Mouse (Mus musculus): Measurements from ENCODE around the gene Vmn1r235.
"Not testable (repeated sequence)": the region's sequence is repeated elsewhere in the genome, so short reads cannot be mapped to it uniquely, and the experiment has no call there.

Gene Vmn1r235

DNA sequence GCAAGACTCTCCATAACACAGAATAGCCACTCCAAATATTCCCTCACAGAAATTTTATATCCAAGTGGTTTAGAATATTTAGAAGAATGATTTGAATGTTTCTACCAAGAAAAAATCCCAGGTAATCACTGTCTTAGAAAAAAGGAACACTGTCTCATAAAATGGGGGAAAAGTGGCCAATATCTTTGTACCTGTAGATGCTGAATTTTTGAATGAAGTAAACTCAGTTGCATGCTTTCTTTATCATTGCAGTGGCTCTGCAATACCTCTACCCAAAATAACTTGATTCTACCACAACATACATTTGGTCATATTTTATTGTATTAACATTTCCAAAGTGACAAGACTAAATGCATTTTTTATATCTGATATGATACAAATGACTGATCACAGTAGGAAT, at the start of gene Vmn1r235:
Vmn1r235 (plus strand) TSS at position 301 of the 400 bp plus-strand sequence.
- DNase-seq, result no peak

- not testable (repeated sequence) for DNase-seq
Measured at GRCm38 (mm10) chr17:21211081-21211480, 45.1 kb upstream of the Vmn1r235 start.

DNA sequence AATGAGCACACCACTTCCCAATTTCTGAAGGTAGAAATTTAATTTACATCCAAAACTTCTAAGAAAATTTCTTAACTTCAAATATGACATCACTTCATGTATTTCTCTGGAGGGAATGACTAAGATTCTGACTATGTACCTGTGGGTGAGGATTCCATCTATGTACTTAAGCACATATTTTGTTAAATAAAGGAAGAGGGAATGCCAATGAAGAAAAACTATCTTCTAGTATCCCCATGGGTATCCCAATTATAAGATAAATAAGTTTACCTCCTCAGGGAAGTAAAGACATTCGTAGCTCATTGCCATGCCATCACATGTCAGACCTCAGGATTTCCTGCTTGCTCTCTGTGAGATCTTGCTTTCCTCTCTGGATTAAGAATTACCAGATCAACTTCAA, 30.4 kb upstream of the Vmn1r235 start, which contains the start of gene Vmn1r234:
Vmn1r234 (plus strand) TSS at position 301 of the 400 bp plus-strand sequence.
- DNase-seq, result no peak

DNA sequence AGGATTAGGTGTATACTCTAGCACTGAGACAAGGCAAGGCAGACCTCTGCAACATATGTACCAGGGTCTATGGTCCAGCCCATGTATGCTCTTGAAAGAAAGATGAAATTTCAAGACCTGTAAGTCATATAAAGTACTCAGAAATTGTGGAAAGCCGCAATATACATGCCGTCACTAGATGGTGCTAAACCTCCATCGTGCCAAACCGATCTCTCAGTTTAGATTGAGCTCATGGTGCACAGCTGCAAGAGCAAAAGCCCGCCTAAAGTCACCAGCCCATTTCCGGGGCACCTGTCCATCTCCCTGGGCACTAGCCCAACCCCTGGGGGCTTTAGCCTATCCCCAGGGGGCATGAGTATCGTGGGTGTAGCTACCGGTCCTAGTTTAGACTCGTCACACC, 24.6 kb upstream of the Vmn1r235 start:
- peak; percentile 74 to 75 for DNase-seq

GRCm38 (mm10) chr17:21272103-21272502, 15.9 kb downstream of the Vmn1r235 start:
- peak; percentile 61 to 63 for DNase-seq

DNA sequence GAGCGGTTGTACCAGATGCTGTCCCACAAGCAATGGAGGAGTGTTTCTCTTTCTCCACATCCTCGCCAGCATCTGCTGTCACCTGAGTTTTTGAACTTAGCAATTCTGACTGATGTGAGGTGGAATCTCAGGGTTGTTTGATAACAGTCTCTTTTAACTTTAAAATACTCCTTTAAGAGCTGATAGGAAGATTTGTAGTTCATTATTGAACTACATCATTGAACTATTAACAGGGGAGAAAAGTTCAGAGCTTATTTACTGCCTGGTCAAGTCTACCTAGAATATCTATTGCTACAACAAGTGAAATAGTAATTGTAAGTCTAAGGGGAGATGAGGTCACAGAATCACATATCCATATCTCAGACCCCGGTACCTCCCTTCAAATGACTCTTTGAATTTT, 26.4 kb downstream of the Vmn1r235 start, which contains the start of gene Vmn1r236:
Vmn1r236 (plus strand) TSS at position 301 of the 400 bp plus-strand sequence.
- DNase-seq, result no peak

GRCm38 (mm10) chr17:21284395-21284794, 28.2 kb downstream of the Vmn1r235 start:
- no peak for DNase-seq

GRCm38 (mm10) chr17:21289695-21290094, 33.5 kb downstream of the Vmn1r235 start:
- DNase-seq, result no peak

GRCm38 (mm10) chr17:21311565-21311964, 55.4 kb downstream of the Vmn1r235 start, which contains the start of gene Vmn1r237:
TSS of gene Vmn1r237 (plus strand) at chr17:21311865.
- no peak for DNase-seq
